Mouse (Mus musculus) adrenal gland, postnatal 25 days (tissue): Measurements from ENCODE around the gene Clic5. TPM values are rescaled to one million over a fixed set of nuclear protein-coding genes. Genes with fewer than 3 reads are reported as not detected.

Experiments
- DNase-seq: peaks from one replicate; pipeline ENCODE4 v3.0.0; 2021; ENCODE audit warnings: mixed read lengths
- total RNA-seq: library from RNA; stranded (reverse); gene quantifications from 2 replicates; pipeline ENCODE4 v1.2.3, GENCODE M21; 2021

Clic5 gene
- total RNA-seq, 1 experiment from 2014 or later, result 13.4 TPM

DNA sequence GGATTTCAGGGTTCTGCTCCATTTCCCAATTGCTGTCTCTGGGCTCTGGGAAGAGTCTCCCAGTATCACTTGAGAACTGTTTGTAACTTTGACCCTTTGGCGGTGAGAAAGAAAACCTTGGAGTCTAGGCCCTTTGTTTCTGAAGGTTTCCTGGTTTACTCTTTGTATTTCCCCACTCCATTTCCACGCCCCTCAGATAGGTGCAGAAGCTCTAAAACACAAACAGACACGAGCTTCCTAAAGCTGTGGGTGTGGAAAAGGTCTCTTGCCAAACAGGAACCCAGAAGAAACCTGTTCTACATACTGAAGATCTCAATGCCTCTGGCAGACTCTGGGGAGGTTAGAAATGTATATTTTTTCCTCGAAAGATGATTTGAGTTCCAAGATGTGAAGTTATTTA, 10.8 kb downstream of the Clic5 start:
- no peak for DNase-seq

DNA sequence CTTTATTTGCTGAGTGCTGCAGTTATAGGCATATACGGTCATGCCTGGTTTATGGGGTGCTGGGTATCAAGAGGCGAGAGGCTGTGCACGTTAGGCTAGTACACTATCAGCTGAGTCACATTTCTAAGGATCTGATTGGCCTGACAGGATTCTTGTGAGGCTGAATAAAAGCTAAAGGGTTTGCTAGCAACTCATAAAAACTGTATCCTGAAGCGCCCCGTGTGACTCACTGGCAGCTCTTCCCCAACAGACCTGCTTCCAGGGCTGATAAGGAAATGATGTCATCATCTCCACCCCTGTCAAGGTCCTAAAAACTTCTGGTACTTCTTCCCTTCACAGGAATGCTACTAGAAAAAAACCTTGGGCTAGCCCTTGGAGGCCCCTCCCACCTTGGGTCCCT, 14.6 kb downstream of the Clic5 start:
- no peak for DNase-seq

DNA sequence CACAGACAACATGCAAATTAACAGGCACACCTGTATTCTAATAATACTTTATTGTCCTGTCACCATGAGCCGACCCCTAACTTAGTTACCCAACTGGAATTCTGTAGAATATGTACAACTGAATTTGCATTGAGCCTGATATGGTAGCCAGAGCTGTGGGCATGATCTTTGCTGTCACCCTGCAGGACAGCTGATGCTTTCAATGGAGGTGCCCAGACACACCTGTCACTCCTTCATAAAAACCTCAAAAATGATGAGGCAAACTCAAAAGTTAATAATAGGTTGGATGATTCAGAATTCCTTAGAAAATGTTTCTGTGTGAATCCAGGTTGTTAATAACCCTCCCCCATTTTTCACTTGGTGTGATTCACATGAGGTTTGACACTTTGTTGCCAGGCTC, 16.4 kb downstream of the Clic5 start:
- DNase-seq, result no peak

DNA sequence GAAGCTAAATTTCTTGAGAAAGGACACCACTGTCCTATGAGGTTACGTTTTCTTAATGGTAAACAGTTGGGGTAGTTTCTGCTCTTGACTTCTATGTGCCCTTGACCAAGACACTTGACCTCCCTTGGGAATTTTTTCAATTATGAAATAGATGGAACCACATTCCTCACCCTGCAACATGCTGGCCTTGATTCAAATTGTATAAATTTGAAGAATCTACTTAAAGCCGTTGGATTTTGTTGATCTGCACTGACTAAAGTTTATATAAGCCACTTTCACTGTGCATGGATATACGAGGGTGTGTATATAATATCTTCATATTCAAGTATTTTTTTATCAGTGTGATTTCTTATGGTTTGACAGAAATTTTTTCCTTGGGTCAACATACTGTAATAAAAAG, 17.2 kb downstream of the Clic5 start:
- DNase-seq, result no peak

DNA sequence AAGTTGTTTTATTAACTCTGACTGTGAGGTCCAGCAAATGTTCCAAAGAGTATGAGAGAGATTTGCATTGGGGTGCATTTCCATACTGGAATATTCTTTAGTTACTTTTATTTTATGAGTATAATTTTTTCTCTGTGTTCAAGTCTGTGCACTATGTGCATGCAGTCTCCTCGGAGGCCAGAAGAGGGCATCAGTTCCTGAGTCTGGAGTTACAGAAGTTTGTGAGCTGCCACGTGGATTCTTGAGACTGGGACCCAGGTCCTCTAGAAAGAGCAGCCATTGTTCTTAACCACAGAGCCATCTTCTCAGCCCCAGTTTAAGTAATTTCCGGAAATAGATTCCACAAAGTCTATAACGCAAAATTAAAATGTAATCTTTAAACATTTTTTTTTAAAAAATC, 20.5 kb downstream of the Clic5 start:
- DNase-seq, result no peak

DNA sequence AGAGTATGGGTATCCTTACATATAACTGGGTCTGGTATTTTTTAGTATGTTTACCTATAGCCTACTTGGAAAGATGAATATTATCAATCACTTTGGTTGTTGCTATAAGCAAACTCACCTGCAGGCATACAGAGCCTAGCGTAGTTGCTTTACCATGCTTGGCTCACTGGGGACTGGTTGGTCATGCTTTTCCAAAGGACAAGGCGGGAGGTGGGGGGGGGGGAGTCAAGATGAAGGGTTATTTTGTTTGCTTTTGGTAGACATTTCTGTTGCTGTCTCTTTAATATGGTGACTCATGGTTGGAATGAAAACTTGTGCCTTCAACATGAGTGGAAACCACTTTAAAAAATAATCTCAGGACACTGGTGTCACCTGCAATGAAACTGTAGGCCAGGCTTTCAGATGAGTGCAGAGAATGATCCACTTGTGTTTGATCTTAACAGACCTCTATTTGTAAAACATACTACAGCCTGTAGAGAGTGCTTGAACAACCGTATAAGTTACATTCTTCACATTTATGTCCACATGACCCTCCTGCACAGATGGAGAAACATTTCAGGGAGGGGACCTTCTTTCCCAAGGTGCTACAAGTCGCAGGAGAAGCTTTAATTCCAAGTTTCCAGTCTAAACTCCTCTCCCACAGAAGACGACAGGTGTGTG, 24.7 kb downstream of the Clic5 start:
- no peak for DNase-seq

DNA sequence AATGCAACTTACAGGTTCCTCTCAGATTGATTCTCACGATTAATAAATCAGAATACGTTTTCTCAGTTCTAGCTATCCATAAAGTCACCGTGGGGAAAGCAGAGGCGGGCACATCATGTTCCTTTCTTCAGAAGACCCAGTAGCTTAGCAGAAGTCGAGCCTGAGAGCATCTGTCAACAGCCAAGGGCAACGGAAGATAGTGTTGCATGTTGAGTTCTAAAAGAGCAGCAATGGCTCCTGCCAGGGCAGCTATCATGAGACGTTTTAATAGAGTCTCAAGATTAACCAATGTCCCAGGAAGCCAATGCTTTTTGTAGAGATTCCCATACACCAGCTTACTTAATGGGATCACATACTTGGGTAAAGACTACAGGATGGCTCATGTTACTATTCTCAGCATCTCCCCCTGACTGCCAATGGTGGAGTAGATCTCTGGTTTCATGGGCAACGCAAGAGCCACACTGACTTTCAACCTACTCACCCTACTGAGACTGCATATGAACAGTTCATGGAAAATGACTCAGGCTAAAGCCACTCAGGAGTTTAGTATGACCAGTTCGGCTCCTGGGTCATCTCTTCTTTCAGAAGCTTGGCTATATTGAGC, 26.9 kb downstream of the Clic5 start:
- DNase-seq, result no peak

DNA sequence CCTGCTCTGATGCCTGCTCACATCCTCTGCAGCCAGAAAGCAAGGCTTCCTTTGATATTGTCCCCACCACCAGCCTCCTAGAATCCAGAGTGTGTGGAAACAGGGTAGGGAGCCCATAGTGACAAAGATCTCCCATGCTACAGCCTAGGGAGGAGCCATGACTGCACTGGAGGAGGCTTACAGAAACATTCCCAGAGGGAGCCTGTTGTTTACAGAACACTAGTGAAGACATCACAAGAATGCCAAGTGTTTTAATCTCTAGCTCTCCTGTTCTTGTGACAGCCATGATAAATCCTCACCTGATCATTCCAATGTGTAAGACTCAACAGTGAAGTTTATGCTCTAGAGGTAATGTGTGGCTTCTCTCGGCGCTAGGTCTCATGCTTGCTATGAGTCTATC, 28.8 kb downstream of the Clic5 start:
- no peak for DNase-seq

DNA sequence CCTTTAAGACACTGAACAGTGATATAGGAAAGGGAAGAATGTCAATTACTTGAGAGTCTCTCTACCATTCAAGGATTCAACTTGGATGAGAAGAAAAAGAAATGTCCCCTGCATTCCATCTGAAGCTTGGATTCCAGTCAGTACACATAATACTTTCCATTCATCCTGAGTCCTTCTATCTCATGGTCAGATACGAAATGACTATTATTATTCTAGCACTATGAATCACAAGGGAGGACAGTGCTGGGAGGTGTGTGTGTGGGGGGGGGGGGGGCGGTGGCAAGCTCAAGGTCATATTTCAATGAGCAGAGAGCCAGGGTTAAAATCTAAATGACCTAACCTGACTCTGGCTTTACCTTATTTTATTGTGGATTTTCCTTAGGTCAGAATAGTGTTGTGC, 31.6 kb downstream of the Clic5 start:
- no peak for DNase-seq

DNA sequence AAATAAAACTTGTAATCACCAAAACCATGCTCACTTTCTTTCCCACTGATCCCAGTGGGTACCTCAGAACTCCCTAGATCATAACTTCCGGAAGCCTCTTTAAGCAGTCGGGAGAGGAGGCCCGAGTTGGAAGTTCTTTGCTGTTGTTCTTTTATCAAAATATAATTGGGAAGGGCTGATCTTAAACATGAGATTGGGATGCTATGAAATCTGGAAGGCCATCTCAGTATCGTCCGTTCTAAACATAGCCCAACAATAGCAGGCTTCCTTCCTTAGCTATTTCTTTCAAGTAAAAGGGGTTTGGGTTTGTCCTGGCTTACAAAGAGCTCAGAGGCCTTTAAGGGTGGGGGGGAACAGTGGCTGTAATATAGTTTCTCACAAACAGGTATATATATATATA, 40.0 kb downstream of the Clic5 start:
- no peak for DNase-seq

DNA sequence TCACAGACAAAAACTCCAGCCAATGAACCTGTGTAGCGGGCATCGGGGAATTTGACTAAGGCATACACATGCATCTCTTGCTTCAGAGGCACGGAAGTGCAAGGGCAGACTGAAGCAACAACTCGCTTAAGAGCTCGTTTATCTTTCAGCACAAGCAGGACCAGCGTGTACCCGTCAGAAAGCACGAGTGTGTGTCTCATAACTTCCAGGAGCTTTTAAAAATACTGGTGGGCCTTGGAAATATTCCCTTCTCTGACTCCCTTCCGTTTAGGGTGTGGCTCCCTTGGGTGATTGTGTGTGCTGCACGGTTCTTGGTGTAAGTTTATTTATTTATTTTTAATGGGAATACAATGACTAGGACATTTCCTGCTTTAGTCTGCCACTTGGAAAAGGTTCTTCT, 41.7 kb downstream of the Clic5 start:
- DNase-seq, result peak; percentile 9

DNA sequence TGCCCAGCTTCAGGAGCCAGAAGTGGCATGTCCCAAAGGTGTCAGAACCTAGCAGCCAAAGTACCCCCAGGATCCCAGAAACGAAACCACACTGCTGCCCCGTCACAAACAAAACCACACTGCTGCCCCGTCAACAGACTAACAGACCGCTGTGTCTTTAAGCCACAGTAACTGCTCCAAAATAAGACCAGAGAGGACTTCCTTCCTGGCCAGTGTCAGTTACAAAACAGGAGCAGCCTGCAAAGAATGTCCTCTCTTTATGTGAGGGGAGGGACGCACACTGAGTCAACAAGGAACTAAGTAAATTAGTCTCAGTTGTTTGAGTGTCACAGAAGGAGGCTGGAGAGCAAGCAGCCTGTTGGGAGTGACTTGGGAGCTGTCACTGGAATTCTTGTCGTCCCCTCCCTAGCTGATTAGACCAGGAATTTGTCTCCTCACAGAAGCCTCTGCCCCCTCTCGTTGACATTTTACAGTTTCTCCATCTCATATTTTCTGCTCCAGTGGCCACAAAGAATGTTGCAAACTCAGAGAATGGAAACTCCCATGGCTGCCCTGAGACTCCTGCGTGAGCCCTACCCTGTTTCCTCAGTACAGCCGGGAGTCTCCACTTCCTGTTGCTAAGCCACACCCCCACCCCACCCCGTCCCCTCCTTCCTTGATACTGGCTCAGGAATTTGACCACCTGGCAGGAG, 50.8 kb downstream of the Clic5 start:
- DNase-seq, result no peak

DNA sequence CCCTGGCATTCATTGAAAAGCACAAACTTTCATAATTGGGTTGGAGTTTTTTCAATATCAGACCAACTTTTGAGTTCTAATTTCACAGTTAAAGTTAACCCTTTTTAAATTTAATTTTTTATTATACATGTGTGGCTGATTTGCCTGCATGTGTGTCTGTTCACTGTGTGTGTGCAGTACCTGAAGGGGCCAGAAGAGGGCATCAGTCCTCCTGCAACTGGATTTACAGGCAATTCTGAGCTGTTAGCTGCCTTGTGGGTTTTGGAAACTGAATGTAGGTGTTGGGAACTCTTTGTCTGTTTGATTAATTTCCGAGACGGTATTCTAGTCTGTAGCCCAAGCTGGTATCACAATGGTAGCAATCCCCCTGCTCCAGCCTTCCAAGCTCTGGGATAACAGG, 52.4 kb downstream of the Clic5 start:
- no peak for DNase-seq

DNA sequence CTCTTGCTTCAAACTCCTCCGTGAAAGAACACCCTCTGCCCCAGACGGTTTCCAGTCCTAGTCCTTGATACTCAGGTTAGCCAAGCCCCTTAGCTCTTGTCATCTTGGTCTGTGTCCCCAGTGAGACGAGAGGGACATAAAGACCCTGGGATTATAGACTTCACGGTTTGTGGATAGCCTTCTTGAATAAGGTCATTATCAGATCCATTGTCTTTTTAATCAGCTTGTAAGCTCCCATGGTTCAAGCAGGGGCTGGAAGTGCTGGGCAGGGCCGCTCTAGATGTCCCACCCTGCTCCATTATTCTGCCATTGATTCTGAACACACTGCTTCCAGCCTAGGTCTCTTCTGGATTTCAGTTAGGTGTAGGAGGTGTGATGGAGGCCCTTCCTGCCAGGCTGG, 55.7 kb downstream of the Clic5 start:
- DNase-seq, result no peak

DNA sequence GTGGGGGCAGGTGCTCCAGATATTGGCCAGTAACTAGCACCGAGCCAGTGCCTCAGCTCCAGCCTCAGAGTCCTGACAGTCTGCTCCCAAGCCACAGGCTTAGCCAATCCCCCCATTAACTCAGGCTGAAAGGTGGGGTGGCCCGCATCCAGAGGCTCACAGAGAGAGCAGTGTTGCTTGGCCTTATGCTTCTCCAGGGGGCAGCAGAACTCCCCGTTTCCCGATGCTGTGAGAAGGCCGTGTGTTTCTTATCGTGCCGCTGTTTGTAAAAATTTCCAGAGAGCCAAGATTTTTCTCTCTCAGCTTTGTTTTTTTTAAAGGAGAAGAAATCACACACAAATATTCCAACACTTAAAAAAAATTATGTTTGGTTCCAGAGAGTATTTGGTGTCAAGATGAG, 56.2 kb downstream of the Clic5 start:
- no peak for DNase-seq

DNA sequence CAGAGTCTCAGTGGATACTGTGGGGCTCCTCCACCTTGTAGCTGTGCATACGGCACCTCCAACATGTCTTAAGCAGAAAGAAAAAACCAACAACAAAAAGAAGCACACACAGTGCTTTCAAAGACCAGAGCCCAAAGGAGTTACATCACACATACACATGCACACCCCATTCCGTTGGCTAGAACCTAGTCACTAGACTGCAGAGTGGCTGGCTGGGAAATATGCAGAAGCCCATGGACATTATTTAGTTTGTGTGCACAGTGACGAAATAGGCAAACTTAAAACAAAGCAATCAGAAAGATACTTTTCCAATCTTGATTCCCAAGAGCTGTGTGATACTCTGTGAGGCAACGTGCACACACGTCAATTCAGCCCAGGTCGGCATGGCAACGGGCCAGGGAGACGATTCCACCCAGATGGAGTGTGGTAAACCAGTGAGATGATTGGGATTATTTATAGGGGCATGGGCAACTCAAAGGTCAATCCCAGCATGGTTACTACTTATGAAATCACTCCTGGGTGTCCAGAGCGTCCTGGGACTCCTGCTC, 57.8 kb downstream of the Clic5 start:
- no peak for DNase-seq

DNA sequence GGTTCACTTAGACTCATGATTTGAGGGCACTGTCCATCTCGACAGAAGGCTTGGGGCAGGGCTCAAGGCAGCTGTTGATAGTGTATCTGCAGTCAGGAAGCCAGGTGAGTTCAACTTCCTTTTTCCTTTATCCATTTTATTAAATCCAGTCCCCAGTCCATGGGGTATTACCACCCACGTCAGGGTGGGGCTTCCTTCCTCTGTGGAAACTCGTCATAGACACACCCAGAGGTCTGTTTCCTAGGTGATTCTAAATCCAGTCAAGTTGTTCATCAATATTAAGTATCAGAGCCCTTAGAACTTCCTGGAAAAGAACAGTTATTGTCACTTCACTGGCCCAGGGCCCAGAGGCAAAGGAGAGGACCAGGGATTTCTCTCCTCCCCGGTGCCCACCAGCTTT, 61.2 kb downstream of the Clic5 start:
- no peak for DNase-seq

DNA sequence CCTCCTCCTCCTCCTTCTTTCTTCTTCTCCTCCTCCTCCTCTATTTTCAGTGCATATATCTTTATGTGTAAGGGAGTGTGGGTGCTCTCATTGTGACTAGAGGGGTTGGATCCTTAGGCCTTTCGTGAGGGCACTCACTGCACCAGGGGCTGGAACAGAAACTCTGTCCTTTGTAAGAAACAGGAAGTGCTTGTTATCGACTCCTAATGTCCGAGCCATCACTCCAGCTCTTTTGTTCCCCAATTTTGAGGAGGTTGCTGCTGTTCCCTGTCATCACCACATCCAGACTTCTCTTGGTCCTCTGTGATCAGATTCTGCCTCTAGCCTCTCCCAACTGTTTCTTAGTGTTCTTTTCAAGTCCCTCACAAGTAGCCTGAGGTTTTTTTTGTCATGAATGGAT, 64.3 kb downstream of the Clic5 start:
- no peak for DNase-seq

DNA sequence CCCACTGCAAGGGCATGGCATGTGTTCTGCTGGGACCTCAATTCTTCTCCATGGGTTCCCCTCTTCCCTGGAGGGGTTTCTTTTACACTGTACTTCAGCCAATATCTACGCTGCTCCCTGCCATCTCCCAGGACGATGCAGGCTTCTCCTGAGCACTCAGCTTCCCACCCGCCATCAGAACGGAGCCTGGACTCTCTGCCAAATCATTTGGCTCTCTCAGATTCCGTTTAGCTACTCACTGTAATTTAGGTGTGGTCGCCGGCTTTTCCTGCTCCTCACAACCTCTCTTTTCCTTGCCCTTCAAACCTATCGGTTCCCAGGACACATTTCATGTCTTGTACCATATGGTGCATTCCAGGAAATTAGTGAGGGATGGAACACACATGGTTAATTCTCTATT, 66.3 kb downstream of the Clic5 start:
- DNase-seq, result no peak

DNA sequence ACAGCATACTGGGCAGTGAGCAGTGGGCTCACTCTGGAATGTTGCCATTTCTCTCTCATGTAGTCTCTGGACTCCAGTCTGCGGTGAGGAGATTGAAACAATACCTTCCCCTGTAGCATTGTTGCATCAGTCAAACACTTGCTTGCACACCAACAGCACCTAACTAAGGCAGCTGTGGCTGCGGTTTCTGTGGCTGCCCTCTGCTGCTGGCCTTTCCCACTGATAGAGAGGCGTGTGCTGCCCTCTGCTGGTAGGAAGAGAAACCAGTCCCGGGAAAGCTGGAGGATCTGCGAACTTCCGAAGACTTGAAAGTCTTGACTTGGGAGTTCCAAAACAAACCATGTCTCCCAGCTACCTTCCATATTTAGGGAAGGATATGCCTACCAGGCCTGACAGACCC, 68.2 kb downstream of the Clic5 start:
- DNase-seq, result peak; percentile 76

DNA sequence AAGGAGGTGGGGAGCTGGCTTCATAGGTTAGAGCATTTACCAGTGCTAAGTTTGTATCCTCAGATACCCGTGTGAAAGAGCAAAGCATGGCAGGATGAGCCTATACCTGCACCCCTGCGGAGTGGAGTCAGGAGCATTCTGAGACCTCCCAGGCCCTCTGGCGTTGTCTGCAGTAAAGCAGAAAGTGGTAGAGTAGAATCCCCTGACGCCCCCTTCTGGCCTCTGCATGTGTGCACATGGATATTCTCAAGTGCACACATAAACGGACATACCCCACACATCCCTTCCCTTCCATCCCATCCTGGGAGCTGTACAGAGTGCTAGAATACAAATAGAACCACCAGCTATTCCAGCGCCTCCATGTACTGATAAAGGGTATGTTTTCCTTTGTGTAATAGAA, 70.9 kb downstream of the Clic5 start:
- DNase-seq, result no peak

DNA sequence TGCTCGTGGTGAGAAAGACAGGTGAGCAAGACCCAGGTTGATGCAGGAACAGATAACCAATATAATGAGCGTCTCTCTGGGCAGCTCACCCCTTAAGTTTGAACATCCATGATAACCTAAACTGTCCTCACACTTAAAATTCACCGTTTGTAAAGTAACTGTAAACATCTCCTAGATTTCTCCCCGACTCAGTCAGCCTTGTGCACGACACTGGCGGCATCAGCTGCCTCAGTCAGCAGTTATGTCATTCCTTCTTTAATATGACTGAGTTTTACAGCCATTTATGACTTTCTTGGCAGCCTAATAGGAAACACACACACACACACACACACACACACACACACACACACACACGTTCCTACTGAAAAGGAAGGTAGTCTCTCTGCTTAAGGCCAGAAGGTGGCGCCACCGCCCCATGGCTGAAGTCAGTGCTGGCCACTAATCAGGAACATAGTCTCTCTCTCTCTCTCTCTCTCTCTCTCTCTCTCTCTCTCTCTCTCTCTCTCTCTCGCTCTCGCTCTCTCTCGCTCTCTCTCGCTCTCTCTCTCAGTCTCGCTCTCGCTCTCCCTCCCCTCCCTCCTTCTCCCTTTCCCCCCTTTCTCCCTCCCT, 73.3 kb downstream of the Clic5 start:
- peak; percentile 72 for DNase-seq

DNA sequence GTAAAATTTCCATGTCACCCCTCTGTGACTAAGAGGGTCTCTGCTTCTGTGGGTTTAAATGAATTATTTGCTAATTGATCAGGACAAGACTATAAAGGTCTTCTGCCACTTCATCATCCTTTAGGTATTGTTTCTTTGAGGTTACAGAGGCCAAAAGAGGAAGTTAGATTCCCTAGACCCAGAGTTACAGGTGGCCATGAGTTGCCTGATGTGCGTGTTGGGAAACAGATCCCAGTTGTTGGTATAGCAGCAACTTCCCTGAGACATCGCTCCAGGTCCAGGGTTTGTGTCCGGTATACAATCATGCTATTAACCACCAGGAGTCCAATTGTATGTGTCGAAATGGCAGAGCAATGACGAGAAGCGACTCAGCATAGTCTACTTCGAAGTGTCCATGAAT, 81.7 kb downstream of the Clic5 start:
- DNase-seq, result no peak
